Mouse (Mus musculus): ENCODE data around the gene Fgf15.
A peak's percentile ranks its signal among the peaks of the same experiment; 100 is the strongest.
"Not testable (repeated sequence)": the region's sequence is repeated elsewhere in the genome, so short reads cannot be mapped to it uniquely, and the experiment has no call there.

Gene Fgf15

DNA sequence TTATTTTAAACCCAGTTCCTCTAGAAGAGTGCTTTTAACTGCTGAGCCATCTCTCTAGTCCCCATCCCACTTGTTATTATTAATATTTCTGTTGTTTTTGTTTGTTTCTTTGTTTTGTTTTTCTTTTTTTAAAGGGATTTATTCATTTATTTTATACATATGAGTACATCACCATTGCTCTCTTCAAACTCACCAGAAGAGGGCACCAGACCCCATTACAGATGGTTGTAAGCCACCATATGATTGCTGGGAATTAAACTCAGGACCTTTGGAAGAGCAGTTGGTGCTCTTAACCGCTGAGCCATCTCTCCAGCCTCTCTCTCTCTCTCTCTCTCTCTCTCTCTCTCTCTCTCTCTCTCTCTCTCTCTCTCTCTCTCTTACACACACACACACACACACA lies 5.7 kb upstream of the Fgf15 start:
- not testable (repeated sequence) for DNase-seq (ENCODE audit: low read depth, low spot score)

DNA sequence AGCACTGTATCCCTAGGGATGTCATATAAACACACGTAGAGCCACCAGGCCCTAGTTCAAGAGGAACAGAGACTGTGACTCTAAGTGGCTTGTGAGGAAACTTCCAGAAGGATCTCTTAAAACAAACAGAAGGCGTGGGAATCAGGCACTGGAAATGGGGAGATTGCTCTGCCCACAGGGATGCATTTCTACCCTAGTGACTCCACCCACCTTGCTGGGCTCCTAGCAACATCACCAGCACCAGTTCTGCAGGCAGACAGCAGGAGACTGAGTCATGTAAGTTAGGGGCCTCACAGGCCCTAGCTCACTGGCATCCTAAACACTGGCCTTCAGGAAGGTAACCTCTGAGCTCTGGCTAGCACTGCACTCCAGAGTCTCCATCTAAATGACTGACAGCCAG lies 4.5 kb upstream of the Fgf15 start:
- no peak for DNase-seq (ENCODE audit: low read depth, low spot score)

DNA sequence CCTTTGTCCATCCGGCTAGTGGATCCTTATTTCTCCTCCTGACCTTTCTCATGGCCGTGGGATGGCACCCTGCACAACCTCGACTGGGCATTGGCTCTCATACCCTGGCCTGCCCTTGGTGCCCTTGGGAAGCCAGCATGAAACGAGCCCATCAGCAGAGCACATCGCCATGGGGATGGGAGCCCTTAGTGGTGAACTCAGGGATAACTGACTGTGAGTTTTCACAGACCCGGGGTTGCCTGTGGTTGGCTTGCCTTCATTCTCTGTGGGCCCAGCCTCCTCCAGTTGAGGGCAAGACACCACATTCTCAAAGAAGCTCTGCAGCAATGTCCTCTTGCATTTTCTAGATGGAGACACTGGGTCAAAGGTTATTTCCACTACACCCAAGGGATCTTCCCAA lies 4.0 kb upstream of the Fgf15 start:
- no peak for DNase-seq (ENCODE audit: low read depth, low spot score)

DNA sequence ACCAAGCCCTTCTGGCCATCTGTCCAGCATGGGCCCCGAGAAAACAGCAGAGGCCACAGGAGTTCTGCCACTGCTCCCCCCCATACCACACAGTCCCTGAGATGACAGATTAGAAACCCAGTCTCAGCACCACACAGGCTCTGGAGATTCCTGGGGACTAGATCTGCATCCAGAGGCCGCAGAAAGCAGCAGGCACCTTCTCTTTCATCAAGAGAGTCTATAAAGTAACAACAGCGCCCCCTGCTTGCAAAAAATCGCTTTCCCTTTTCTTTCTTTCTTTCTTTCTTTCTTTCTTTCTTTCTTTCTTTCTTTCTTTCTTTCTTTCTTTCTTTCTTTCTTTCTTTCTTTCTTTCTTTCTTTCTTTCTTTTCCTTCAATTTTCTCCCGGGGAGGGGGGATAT lies 2.1 kb upstream of the Fgf15 start:
- DNase-seq (ENCODE audit: low read depth, low spot score) = no peak

DNA sequence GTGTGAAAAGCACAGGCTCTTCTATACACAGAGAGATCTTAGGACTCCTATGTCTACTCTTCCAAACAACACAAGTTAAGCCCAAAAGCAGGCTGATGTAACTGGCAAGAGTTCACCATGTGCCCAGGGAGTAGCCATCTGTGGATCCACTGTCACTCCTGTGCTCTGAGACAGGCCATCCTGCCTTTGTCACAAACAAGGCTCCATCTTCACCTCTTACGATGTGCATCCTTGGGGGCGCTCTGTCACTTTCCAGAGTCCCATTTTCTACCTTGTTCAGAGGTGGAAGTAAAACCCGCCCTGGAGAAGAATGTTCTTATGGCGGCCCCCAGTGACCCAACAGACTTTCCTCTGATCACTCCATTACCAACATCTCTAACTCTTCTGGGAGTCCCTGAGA lies 1.6 kb upstream of the Fgf15 start:
- DNase-seq (ENCODE audit: low read depth, low spot score) = no peak

DNA sequence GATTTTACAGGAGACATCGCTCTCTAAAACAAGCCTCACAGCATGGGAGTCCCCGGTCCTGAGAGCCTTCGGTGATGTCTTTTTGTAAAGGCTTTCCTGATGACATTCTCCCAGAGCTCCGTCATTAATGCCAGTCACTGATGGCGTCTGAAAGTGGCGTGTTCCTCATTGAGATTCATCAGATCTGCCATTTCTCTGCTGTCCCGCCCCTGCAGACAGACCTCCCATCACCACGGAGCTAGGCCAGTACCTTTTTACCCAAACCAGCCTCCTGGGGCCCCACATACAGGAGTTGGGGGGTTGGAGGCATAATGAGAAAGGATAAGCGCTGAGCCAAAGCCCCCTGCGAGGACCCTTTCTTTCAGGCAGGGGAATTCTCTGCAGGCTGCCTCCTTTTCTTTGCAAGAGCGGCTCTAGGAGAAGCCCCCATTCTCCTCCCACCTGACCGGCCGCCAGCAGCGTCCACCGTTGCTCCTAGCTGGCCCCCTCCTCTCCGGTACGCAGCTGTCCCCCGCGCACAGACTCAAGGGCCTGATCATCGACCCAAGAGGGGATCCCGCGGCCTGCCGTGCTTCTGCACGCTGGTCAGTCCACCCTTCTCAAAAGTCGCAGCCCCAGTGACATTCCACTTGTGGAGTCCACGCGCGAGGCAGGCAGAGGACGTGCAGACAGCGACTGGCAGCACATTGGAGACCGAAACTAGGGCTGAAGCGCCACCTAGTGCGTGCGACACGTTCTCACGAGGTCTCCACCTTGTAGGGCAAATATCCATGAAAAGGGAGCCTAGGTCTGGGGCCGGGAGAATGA lies 823 bp upstream of the Fgf15 start:
- DNase-seq (ENCODE audit: low read depth, low spot score) = no peak

DNA sequence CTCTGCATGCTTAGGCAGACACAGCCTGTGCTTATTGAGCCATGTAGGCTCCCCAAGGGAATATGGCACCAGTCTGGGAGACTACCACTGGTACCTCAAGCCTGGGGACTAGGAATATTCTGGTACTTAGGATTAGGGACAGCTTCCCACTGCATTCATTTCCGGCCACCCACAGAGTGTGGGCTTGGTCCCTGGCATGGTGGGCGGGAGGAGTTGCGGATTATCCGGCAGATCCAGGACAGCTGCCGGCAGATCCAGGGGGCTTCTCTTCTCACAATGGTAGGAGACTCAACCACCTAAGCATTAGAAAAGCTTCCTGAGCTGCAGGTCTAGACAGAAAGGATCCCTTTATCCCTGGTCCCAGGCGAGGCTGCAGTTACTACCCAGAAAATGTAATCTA lies 2.2 kb downstream of the Fgf15 start:
- DNase-seq (ENCODE audit: low read depth, low spot score) = no peak

DNA sequence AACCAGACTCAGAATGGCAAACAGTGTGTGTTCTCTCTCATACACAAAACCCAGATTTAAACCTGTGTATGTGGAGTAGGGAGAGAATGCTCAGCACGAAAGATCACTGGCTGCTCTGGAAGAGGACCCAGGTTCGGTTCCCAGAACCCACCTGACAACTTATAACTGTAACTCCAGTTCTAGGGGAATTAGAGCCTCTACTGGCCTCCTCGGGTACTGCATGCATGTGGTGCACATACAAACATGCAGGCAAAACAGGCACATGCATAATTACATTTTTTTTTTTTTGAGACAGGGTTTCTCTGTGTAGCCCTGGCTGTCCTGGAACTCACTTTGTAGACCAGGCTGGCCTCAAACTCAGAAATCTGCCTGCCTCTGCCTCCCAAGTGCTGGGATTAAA lies 9.2 kb downstream of the Fgf15 start:
- DNase-seq (ENCODE audit: low read depth, low spot score) = not testable (repeated sequence)

DNA sequence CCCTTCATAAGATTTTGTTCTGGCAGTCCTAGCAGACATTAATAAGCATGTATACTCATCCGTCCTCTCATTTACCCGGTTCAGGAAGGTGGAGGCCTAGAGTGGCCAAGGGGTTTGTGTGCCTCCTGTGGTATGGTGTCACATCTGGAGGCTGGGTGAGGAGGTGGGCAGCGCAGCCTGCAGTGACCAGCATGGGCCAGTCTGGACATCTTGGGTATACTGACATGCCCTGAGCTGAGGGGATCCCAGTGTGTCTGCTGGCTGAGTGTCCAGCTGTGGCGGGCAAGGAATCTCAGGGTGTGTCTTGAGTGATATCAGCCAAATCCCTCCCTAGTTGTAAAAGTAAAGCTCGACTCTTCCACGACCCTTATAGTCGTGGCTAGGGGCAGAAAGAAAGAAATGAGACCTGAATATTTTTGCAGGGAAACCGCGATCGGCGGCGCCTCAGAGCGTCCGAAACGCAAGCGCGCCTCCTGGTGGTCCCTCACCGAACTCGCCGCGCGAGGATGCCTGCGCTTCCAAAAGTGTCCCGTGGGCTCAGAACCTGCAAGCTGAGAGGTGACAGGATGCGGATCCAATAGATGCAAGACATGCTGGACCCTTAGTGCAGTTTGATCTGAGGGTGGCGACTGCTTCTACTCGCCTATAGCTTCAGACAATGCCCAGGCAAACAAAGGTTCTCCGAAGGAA lies 10.5 kb downstream of the Fgf15 start:
- DNase-seq (ENCODE audit: low read depth, low spot score) = no peak

DNA sequence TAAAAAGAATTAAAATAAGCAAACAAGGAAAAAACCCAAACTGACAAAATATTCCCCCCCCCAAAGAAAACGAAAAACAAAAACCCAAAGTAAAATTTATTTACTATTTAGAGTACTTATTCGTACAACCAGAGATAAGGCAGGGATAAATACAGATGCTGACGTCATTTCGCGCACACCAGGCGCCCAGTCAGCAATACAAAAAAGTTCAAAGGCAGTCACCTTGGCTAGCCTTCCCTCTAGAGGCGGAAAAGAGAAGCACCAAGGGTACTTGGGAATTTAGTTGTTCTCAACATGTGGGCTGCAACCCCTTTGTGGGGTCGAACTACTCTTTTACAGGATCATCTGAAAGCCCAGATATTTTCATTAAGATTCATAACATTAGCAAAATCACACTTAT lies 11.5 kb downstream of the Fgf15 start:
- no peak for DNase-seq (ENCODE audit: low read depth, low spot score)

DNA sequence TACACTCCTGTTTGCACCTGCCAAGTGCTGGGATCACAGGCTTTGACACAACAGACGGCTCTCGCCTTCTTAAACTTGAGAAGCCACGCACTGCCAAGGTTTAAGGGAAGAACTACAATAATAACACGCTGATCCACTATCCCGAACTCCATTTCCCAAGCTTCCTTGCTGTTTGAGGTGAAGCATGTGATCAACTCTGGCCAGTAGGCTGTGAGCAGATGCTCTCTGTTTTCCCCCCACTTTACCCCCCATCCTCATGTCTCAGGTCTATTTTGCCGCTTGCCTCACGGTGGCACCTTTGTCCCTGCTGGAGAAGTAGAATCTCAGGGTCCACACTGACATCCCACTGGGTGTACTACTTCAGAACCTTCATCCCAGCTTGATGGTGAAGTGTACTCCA lies 12.4 kb downstream of the Fgf15 start:
- DNase-seq (ENCODE audit: low read depth, low spot score) = peak; percentile 67

DNA sequence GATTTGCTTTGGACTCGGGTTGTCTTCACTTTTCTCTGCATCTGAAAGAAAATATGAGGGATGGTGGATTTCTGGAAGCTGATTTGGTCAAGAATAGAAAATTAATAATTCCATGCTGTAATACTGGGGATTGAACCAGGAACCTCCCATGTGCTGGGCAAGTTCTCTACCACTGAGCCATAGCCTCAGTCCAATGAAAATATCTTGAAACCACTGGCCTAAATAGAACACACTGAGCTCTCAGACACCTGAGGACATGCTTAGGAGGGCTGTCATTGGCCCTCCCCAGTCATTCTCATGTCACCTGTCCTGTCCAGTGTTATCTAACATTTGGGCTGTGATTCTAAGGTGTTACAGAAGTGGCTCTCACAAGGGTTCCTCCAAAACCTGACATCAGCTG lies 14.8 kb downstream of the Fgf15 start:
- DNase-seq (ENCODE audit: low read depth, low spot score) = no peak

DNA sequence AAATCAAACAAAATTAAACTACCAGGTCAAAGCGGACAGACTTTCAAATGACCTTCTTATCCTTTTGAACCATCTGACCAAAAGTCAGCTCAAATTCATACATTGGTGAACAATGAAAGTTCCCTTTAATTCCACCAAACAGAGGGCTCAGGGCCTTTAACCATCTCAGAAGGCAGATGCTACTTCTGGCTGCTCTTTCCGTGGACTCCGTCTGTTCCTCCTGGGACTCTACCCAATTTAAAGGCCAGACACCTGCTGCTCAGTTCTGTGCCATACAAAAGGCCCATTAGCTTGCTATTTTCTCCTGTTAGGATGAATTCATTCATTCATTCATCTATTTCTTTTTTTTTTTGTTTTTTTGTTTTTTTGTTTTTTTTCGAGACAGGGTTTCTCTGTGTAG lies 16.6 kb downstream of the Fgf15 start:
- no peak for DNase-seq (ENCODE audit: low read depth, low spot score)

DNA sequence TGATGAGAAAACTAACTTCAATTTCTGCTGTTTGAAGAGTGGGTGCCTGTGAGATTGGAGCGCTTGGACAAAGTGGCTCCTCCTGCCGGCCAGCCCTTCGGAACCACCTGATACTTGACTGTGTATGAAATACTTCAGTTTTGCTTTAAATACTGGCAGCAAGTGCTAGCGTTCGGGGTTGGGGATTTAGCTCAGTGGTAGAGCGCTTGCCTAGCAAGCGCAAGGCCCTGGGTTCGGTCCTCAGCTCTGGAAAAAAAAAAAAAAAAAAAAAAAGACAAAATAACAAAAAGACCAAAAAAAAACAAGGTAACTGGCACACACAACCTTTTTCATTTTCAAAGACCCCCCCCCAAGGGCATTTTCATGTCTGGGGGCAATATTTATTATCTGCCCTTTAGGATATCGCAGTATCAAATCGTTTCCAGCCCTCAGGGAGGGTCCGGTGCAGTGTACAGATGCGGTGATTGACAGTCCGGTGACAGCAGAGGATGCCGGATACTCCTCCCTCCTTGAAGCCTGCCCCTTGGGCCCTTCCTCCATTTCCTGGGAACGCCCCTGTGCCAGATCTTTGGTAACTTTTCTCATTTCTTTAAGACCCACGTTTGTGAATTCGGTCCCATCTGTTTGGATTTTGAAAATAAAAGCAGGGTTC lies 18.1 kb downstream of the Fgf15 start:
- DNase-seq (ENCODE audit: low read depth, low spot score) = peak; percentile 69

DNA sequence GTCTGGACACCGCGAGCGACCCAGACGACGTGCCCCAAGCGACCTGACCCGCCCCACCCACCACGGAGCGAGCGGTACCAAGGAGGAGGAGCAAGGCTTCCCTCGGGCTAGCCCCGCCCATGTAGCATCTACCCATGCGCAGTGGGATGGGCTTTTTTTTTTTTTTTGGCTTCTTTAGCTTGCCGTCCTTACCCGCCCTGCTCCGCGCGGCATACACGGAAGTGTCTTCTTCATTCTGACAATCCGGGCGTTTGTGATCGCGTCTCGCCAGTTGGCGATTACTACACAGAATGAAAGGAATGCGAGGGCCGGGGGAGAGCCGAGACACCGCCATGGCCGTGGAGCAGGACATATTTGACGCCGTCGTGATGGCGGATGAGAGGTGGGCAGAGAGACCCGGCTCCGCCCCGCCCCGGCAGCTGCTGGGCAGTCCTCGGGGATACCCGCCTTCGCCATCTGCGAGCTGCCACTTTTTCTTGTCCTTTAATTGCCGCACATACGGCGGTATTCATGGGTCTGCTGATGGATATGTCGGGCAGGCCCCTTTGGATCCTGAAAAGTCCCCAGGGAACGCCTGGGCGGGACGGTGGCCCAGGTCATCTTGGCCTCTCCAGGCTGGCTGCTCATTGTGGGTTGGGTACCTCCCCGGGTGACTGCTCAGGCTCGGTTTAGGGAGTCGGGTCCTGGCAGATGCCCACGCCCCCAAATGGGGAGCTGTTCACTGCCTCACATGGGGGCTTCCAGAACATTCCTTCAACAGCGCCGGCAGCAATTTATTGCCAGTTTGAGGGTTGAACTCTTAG lies 18.8 kb downstream of the Fgf15 start, which contains the start of gene LTO1:
TSS of gene LTO1 (plus strand) at position 153 of the 803 bp plus-strand sequence.
- DNase-seq (ENCODE audit: low read depth, low spot score) = peak; percentile 95

DNA sequence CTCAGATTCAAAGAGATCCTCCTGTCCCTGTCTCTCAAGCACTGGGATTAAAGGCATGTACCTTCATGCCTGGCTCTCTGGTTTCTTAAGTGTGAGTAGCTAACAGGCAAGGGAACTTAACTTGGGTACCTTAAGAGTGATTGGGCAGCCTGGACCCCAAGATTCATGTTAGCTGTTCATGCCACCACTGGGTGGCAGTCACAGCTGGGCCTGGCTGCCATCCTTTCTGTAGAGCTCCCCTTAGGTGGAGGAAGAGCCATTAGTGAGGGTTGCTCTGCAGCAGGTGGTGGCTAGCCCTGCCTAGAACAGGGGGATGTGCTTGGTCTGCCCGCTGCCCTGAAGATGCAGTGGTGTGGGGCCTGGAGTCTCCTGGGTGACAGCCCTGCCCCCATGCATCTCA lies 22.5 kb downstream of the Fgf15 start:
- no peak for DNase-seq (ENCODE audit: low read depth, low spot score)

DNA sequence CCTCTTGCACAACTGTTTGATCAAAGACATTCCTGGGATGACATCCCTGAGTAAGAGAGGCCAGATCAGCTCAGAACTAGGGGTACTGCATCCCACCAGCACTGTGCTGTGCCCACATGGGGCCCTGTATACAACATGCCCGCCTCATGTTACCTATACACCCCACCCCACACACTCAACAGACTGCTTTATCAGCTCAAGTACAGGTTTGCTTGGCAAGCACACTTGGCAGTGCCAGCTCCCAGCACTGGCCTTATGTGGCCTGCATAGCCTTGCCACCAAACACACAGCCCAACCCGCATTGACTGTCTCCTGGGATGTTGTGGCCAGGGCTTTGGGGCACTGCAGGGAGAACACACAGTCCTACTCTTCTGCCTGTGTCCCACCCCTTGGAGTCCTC lies 31.3 kb downstream of the Fgf15 start:
- DNase-seq (ENCODE audit: low read depth, low spot score) = no peak

DNA sequence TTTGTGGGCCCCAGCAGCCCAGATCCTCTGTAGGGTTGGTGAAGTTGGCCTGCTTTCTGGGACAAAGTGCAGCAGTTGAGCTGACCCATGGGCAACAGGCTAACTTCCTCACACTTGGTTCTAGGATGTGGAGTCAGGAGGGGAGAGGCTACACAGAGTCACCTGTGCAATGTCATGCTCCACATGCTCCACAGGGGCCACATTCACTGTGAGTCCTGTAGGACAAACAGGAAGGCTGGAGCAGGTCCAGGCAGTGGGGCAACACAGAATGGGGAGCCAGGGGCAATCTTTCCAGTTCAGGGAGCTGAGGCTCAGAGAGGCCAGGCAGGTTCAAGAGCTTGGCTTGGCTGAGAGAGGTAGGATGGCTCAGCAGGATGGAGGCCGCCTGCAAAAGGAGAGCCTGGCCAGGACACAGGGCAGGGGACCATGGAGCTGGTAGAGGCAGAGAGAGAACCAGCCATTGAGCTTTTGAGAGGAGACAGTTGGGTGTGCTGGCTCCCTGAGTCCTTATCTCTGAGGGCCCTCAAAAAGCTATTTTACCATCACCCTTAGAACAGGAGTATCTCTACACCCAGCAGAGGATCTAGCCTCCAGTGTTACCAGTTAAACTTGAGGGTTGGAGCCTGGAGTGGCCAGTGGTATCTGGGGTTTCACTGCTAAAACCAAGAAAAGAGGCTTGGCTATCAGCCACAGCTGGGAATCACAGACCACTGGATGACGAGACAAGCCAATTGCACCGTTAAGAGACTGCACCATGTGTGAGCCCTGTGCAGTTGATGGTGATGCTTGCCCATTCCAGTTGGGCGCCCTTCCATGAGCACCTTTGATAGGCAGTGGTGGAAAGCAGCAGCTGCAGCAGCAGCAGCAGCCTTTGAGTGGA lies 31.9 kb downstream of the Fgf15 start:
- no peak for DNase-seq (ENCODE audit: low read depth, low spot score)

DNA sequence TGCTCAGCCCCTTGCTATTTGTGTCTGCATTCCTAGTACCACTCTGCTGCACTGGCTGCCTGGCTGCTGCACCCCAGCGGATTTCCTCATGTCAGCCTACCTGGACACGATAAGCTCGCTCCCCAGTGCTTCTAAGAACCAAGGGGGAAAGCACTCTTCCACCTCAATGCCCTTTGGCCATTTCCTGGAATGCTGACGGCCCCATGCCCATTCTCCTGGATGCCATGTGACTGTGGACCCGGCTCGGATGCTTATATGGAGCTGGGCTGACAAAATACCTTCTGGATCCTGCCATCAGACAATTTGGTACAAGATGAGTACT lies 32.5 kb downstream of the Fgf15 start:
- DNase-seq (ENCODE audit: low read depth, low spot score) = no peak

DNA sequence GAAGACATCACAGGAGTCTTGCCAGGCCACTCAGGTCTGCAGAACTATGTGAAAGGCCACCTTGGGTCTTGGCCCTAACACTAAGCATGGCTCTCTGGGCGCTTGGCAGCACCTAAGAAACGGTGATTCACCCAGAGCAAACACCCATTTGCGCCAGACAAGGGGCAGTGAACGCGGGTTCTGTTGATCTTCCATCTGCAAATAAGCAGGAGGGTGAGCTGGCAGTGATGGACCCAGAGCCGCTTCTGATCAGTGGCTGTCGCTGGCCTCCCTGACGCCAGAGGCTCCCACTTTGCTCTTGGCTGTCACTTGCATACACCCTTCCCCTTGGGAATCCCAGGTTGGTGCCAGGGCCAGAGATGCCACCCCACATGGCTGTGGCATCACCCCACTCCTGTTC lies 33.2 kb downstream of the Fgf15 start:
- DNase-seq (ENCODE audit: low read depth, low spot score) = no peak

DNA sequence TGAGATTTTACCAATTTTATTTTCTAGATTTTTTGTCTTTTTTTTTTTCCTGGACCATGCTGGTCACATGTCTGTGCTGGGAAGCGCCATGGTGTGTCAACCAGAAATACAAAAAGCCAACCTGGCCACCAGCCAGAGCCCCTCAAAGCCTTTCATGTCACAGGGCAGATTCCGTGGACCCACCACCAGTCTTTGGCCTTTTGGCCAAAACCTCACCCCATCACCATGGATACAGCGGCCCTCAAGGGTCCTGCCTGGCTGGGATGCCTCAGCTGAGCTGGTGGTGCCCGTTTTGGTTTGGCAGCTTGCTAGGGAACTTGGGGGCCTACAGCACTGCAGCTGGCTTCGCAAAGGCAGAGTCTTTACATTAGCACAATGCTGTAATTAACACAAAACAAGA lies 33.6 kb downstream of the Fgf15 start:
- DNase-seq (ENCODE audit: low read depth, low spot score) = no peak

All from telencephalon, adult 2 months (tissue).